Mouse (Mus musculus): ENCODE results near the gene Egfl8. TPM values are rescaled to one million over a fixed set of nuclear protein-coding genes. Genes with fewer than 3 reads are reported as not detected.

Egfl8 gene
- polyA plus RNA-seq (2011; ENCODE audit: insufficient read length, low read depth, missing spikeins): 0.48 and 0.51 TPM in 2 replicates

DNA sequence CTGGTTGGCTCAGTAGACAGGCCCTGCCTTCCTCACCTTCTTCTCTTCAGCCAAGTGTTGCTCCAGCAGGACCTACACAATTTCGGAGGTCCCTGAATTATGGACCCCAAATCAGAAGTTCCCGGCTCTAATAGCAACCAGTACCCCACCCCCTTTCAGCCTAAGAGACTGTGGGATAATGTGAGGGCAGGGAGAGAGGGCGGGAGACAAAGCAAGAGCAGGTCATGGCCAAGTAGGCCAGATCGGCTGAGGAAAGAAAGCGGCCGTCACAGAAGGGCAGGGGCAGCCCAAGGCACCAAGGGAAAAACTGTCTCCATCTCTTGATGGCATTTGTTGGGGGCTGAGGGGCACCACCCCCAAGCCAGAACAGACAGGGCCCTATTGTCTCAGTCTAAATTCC lies at the start of gene Egfl8:
Gene Egfl8 (minus strand): TSS at position 101 of the 400 bp plus-strand sequence.
- TF ChIP-seq POLR2A (IDR thresholded peaks at IDR 0.05; ENCODE audit: low read depth, low read length) (no peak), CTCF (IDR thresholded peaks at IDR 0.05; ENCODE audit: borderline replicate concordance, insufficient read depth, low read length) (no peak)
- H3K4me3 ChIP-seq (ENCODE audit: insufficient read depth, low read length): no peak within 1 kb of the TSS
- H3K27ac ChIP-seq (ENCODE audit: insufficient read depth, low read length): no peak within 1 kb of the TSS
- no peaks in the 10 kb centered on the region for H3K4me1 ChIP-seq (ENCODE audit: control insufficient read depth, insufficient read depth, low read length)

DNA sequence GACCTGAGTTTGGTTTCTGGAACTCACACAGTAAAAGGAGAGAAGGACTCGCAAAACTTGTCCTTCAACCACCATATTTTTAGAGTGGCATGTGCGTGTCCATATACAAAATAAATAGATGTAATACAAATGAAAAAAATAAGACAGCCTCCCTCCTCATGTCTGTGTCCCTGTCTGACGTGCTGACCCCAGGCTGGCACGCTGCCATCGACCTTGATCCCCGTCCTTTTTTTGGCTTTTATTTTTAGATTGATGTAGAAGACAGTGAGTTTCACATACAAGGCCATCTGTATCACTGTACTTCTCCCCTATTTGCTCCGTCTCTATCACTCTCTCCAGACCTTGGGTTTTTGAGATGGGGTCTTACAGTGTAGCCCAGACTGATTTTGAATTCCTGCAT lies 48.7 kb upstream of the Egfl8 start:
- Histone ChIP-seq H3K4me1 (ENCODE audit: control insufficient read depth, insufficient read depth, low read length) (no peaks in the 10 kb centered on the region), H3K4me3 (ENCODE audit: insufficient read depth, low read length) (no peak overlapping the region), H3K27ac (ENCODE audit: insufficient read depth, low read length) (no peak overlapping the region)
- TF ChIP-seq POLR2A (IDR thresholded peaks at IDR 0.05; ENCODE audit: low read depth, low read length): no peak
- TF ChIP-seq CTCF (IDR thresholded peaks at IDR 0.05; ENCODE audit: borderline replicate concordance, insufficient read depth, low read length): no peak

DNA sequence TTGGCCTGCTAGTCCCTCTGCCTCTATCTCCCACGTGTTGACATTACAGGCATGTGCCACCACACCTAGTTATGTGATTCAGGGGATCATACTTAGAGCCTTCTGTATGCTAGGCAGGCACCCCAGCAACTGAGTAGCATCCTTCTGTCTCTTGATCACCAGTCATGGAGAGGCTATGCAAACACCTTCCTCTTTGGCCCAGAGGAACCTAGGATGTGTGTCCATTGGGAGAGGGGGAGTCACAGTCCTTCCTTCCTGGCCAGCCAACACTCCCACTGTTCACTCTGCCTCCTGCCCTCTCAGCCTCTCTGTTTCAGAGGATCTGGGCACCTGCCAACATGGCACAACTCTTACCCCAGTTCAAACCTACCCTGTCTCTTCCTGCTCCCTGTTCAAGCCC lies 47.8 kb upstream of the Egfl8 start:
- TF ChIP-seq CTCF (IDR thresholded peaks at IDR 0.05; ENCODE audit: borderline replicate concordance, insufficient read depth, low read length) (no peak), POLR2A (IDR thresholded peaks at IDR 0.05; ENCODE audit: low read depth, low read length) (no peak)
- no peaks in the 10 kb centered on the region for H3K4me1 ChIP-seq (ENCODE audit: control insufficient read depth, insufficient read depth, low read length)
- H3K27ac ChIP-seq (ENCODE audit: insufficient read depth, low read length): no peak overlapping the region
- no peak overlapping the region for H3K4me3 ChIP-seq (ENCODE audit: insufficient read depth, low read length)

DNA sequence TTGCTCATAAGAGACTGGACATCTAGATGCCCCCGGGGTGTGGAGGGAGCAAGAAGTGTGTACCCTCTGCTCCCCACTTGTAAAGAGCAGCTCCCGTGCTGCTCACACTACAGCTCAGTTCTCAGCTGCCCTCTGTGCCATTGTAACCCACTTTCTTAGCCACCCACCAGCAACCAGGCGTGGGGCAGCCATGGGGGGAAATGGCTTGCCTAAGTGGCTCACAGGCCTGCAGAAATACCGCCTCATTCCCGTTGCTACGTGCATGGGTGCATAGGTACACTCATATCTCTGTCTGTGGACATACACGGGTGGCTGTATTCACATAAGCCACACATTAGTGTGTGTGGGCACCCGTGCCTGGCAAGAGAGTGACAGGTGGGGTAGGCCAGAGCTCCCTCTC lies 47.2 kb upstream of the Egfl8 start:
- Histone ChIP-seq H3K27ac (ENCODE audit: insufficient read depth, low read length) (no peak overlapping the region), H3K4me3 (ENCODE audit: insufficient read depth, low read length) (no peak overlapping the region), H3K4me1 (ENCODE audit: control insufficient read depth, insufficient read depth, low read length) (no peaks in the 10 kb centered on the region)
- TF ChIP-seq POLR2A (IDR thresholded peaks at IDR 0.05; ENCODE audit: low read depth, low read length): no peak
- no peak for TF ChIP-seq CTCF (IDR thresholded peaks at IDR 0.05; ENCODE audit: borderline replicate concordance, insufficient read depth, low read length)

DNA sequence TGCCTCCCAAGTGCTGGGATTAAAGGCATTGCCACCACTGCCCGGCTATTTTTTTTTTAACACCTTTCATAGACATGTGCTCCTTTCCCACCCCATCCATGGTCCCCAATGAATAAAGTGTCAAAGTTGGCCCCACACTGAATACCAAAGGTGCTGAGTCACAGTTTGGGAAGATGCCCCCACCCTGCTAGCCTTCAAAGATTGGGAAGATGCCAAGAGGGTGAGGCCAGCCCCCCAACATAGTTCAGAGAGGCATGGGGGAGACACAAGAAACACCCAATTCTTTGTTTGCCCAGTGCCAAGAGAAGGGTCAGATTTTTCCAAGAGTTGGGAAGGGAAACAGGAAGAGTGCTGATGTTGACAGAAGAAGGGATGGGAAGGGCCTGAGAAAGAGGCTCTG lies 46.7 kb upstream of the Egfl8 start:
- no peaks in the 10 kb centered on the region for H3K4me1 ChIP-seq (ENCODE audit: control insufficient read depth, insufficient read depth, low read length)
- TF ChIP-seq POLR2A (IDR thresholded peaks at IDR 0.05; ENCODE audit: low read depth, low read length): no peak

DNA sequence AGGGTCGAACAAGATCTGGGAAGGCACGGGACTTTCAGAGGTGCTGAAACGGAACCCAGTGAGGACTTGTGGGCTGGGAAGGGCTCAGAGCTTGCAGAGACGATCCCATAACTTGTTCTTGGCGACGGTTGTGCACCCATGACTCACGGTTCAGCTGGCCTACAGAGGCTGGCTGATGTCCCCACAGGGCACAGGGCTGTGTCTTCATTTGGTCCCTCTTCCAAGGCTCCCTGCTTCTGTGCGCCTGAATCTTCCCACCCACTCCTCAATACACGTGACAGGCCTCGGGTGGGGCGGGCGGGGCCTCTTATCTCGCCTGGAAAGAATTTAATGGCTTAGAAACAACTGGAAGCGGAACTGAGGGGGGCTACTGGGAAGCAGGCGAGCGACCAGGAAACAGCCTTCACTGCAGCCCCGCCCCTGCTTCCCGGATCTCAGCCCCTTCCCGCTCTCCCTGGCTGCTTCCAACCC lies 45.4 kb upstream of the Egfl8 start:
- no peaks in the 10 kb centered on the region for H3K4me1 ChIP-seq (ENCODE audit: control insufficient read depth, insufficient read depth, low read length)
- no peak overlapping the region for H3K4me3 ChIP-seq (ENCODE audit: insufficient read depth, low read length)
- TF ChIP-seq CTCF (IDR thresholded peaks at IDR 0.05; ENCODE audit: borderline replicate concordance, insufficient read depth, low read length): no peak
- no peak for TF ChIP-seq POLR2A (IDR thresholded peaks at IDR 0.05; ENCODE audit: low read depth, low read length)
- no peak overlapping the region for H3K27ac ChIP-seq (ENCODE audit: insufficient read depth, low read length)

More for the DNA sequence above, 46.7 kb upstream of the Egfl8 start:
- Histone ChIP-seq H3K4me3 (ENCODE audit: insufficient read depth, low read length) (no peak overlapping the region), H3K27ac (ENCODE audit: insufficient read depth, low read length) (no peak overlapping the region)

DNA sequence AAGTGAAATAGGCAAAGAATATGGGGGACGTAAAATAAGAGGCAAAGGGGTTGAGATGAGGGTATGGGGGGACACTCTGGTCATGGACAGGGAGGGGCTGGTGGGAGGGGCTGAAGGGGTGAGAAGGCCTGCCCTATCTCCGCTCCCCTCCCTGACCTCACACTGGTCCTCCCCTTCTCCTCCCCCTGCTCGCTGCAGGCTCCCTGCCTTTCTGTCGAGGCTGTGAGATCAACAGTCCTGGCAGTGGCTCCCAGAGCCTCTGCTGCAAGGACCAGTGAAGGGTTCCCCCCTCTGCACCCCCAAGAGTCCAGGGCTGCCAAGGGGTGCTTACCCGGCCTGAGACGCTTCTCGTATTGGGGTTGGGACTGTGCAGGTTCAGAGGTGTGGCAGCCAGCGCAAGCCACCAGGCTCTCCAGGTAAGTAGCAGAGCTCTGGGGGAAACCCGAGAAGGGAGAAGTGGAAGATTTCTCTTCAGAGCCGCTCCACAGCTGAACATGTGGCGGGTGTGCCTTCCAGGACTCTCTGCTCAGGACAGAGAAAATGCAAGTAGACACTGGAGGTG lies 44.6 kb upstream of the Egfl8 start:
- H3K4me1 ChIP-seq (ENCODE audit: control insufficient read depth, insufficient read depth, low read length): peaks cover 3% of the 10 kb centered on the region; the same call in 1 of the 2 replicates
- H3K4me3 ChIP-seq (ENCODE audit: insufficient read depth, low read length): no peak overlapping the region
- TF ChIP-seq CTCF (IDR thresholded peaks at IDR 0.05; ENCODE audit: borderline replicate concordance, insufficient read depth, low read length) (no peak), POLR2A (IDR thresholded peaks at IDR 0.05; ENCODE audit: low read depth, low read length) (no peak)
- no peak overlapping the region for H3K27ac ChIP-seq (ENCODE audit: insufficient read depth, low read length)

DNA sequence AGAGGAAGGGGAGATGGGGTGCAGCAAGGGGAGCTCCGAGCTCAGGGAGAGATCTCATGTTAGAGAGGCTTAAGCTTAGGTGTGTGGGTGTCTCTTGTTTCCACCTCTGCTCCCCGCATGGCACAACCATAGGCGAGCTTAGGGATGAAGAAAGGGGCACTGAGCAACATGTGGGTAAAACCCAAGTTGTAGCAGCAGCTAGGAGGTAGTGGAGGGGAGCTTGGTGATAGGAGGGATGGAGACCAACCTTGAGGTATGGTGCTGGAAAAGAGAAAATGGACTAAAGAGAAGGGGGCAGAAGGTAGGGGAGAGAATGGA lies 44.1 kb upstream of the Egfl8 start:
- Histone ChIP-seq H3K4me3 (ENCODE audit: insufficient read depth, low read length) (no peak overlapping the region), H3K4me1 (ENCODE audit: control insufficient read depth, insufficient read depth, low read length) (peaks cover 3% of the 10 kb centered on the region; the same call in 1 of the 2 replicates), H3K27ac (ENCODE audit: insufficient read depth, low read length) (no peak overlapping the region)
- TF ChIP-seq POLR2A (IDR thresholded peaks at IDR 0.05; ENCODE audit: low read depth, low read length) (no peak), CTCF (IDR thresholded peaks at IDR 0.05; ENCODE audit: borderline replicate concordance, insufficient read depth, low read length) (no peak)

DNA sequence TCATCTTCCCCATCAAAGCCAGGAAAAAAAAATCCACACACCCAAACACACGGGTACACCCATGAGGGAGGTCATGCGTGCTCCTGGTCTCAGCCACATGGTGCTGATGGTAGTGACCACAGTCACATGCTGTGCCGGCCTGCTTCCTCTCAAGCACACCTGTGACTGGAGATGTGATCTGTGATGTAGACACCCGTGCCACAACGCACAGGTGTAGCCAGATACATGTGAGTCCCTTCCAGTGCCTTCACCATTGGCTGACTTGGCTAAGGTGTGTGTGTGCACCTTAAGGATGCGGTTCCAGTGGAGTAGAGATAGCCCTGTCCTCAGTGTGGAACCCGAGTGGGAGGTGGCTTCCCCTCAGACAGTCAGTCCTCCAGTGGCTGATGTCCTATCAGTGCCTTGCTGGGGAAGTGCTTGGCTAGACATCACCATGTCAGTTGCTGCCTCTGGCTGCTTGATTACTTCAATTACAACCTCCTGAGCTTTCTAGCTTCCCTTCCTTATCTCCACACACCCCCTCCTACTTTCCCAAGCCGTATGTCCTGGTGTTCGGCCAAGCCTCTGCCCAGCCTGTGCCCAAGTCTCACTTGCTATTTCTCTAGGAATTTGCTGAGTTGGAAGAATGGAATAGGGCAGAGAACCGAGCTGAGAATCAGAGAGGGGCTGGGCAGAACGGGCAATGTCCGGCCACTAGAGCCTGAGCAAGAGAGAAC lies 43.6 kb upstream of the Egfl8 start:
- Histone ChIP-seq H3K4me1 (ENCODE audit: control insufficient read depth, insufficient read depth, low read length) (peaks cover 3% of the 10 kb centered on the region; the same call in 1 of the 2 replicates), H3K4me3 (ENCODE audit: insufficient read depth, low read length) (no peak overlapping the region), H3K27ac (ENCODE audit: insufficient read depth, low read length) (no peak overlapping the region)
- no peak for TF ChIP-seq POLR2A (IDR thresholded peaks at IDR 0.05; ENCODE audit: low read depth, low read length)
- TF ChIP-seq CTCF (IDR thresholded peaks at IDR 0.05; ENCODE audit: borderline replicate concordance, insufficient read depth, low read length): no peak

DNA sequence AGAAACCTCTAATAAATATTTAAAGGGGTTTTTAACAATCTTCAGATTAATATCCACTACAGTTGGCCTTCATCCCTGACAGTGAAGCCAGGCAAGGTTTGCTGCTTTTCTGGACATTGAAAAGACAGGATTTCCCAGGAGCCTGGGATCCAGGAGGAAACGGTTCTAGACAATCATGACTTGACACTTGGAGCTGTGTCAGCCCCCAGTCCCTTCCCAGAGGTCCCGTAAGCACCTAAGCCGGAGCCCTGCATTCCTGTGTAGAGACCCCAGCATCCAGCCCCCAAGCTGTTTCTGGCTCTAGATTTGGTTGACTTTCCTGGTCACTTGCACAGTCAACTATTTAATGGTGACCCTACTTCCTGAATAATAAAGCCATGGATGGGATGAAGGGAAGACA lies 42.8 kb upstream of the Egfl8 start:
- no peak overlapping the region for H3K27ac ChIP-seq (ENCODE audit: insufficient read depth, low read length)
- no peak for TF ChIP-seq POLR2A (IDR thresholded peaks at IDR 0.05; ENCODE audit: low read depth, low read length)
- no peak for TF ChIP-seq CTCF (IDR thresholded peaks at IDR 0.05; ENCODE audit: borderline replicate concordance, insufficient read depth, low read length)
- H3K4me3 ChIP-seq (ENCODE audit: insufficient read depth, low read length): no peak overlapping the region
- H3K4me1 ChIP-seq (ENCODE audit: control insufficient read depth, insufficient read depth, low read length): peaks cover 3% of the 10 kb centered on the region; the same call in 1 of the 2 replicates

Data from embryonic fibroblast, embryonic 13.5 days (primary cell).